In genomic region chr13:92219774-92220173, GRCm38 (mm10) we compare ENCODE assay signal across 16 mouse cellular contexts.
"Had no signal": no experiment of that assay in that cellular context is flagged by ENCODE, and none has a peak within 500 bp of the region (broad histone marks: within the 10 kb centered on the region; RNA-seq: fewer than 3 reads in every experiment).

No protein-coding gene starts in this region.

- H3K36me3 ChIP-seq: lung, embryonic 15.5 days; midbrain, embryonic 15.5 days; stomach, embryonic 15.5 days had no signal

- DNase-seq: liver, postnatal 0 days; lung, adult 2 months; lung, postnatal 14 days; lung, postnatal 36 days; right cerebral cortex, postnatal 14 days; thymus, adult 2 months; thymus, postnatal 25 days; thymus, postnatal 4 days had no signal

- H3K27ac ChIP-seq: lung, embryonic 15.5 days; macrophage; midbrain, embryonic 13.5 days; midbrain, embryonic 15.5 days; stomach, embryonic 15.5 days; stomach, postnatal 0 days had no signal

- H3K9ac ChIP-seq: liver, postnatal 0 days; lung, embryonic 15.5 days; midbrain, embryonic 13.5 days; midbrain, embryonic 15.5 days; stomach, embryonic 15.5 days had no signal

- H3K4me1 ChIP-seq: lung, embryonic 15.5 days; megakaryocyte, embryonic 14.5 days; midbrain, embryonic 13.5 days; midbrain, embryonic 15.5 days; stomach, embryonic 15.5 days had no signal

- H3K27me3 ChIP-seq: lung, embryonic 15.5 days; megakaryocyte, embryonic 14.5 days; midbrain, embryonic 13.5 days; midbrain, embryonic 15.5 days; stomach, embryonic 15.5 days had no signal

- H3K4me3 ChIP-seq: lung, embryonic 15.5 days; megakaryocyte, embryonic 14.5 days; midbrain, embryonic 13.5 days; midbrain, embryonic 15.5 days; stomach, embryonic 15.5 days had no signal

- ATAC-seq: liver, postnatal 0 days; midbrain, embryonic 13.5 days; midbrain, embryonic 15.5 days had no signal

- H3K4me2 ChIP-seq: lung, embryonic 15.5 days; midbrain, embryonic 11.5 days; midbrain, embryonic 13.5 days; midbrain, embryonic 15.5 days; stomach, embryonic 15.5 days had no signal

- H3K9me3 ChIP-seq: lung, embryonic 15.5 days; megakaryocyte, embryonic 14.5 days; midbrain, embryonic 13.5 days; midbrain, embryonic 15.5 days; stomach, embryonic 15.5 days had no signal
